Comparison of ENCODE assay signal across 21 mouse cellular contexts in genomic region chr4:123627683-123628082, GRCm38 (mm10). TPM values are rescaled to one million over a fixed set of nuclear protein-coding genes. Genes with fewer than 3 reads are reported as not detected.
DNase-seq lines count a peak whose midpoint lies in the region; ATAC-seq and TF ChIP-seq lines count a peak whose summit lies in the region.
"Had no signal": no experiment of that assay in that cellular context is flagged by ENCODE, and none has a peak within 500 bp of the region (broad histone marks: within the 10 kb centered on the region; RNA-seq: fewer than 3 reads in every experiment).

No protein-coding gene starts in this region.

- no peak overlapping the region for H3K27ac ChIP-seq in left cerebral cortex, adult 2 months
- H3K27ac ChIP-seq in midbrain, postnatal 0 days (ENCODE audit: low read depth, low read length), result no peak overlapping the region
- no peak overlapping the region for H3K27ac ChIP-seq in midbrain, embryonic 15.5 days
- H3K27ac ChIP-seq: forebrain, embryonic 12.5 days; hindbrain, embryonic 12.5 days; limb, embryonic 12.5 days; liver, embryonic 12.5 days; lung, embryonic 15.5 days; neural tube, embryonic 12.5 days had no signal

- H3K36me3 ChIP-seq in midbrain, postnatal 0 days (ENCODE audit: insufficient read depth, low read length), result 0 out of 2 replicates have a peak, but pooled peaks cover 2% of the 10 kb centered on the region
- no peaks in the 10 kb centered on the region for H3K36me3 ChIP-seq in midbrain, embryonic 15.5 days (replicated peaks)
- H3K36me3 ChIP-seq: heart, embryonic 12.5 days; hindbrain, embryonic 12.5 days; limb, embryonic 12.5 days; liver, embryonic 12.5 days; lung, embryonic 15.5 days; neural tube, embryonic 12.5 days had no signal

- intact Hi-C loops in left cerebral cortex, adult 2 months (cut with DNase I), result no loop called here
- intact Hi-C loops in gastrocnemius, postnatal 14 days (cut with DNase I; ENCODE audit: low total_unique reads), result no loop called here

- peak; percentile 70; the same call in 1 of the 2 replicates for ATAC-seq in frontal cortex, adult (ENCODE audit: low TSS enrichment)
- ATAC-seq in midbrain, postnatal 0 days (ENCODE audit: low FRiP score), result no peak
- no peak for ATAC-seq in midbrain, embryonic 15.5 days (replicated peaks)
- ATAC-seq: liver, embryonic 12.5 days had no signal

- DNase-seq in frontal cortex, postnatal 14 days (ENCODE audit: low spot score in 2 of 2), result no peak
- no peak for DNase-seq in left cerebral cortex, adult 2 months (ENCODE audit: extremely low spot score in 1 of 2, low spot score in 2 of 2)
- DNase-seq in left cerebral cortex, adult 18-20 months (ENCODE audit: low spot score in 2 of 2), result no peak
- no peak for DNase-seq in midbrain, postnatal 0 days (ENCODE audit: low spot score)
- no peak for DNase-seq in gastrocnemius, postnatal 14 days
- DNase-seq: adrenal gland, postnatal 25 days; cerebellum, adult 9-10 months; kidney, adult 18-20 months; retina, postnatal 1 day; right cerebral cortex, postnatal 25 days; spleen, adult 18-20 months had no signal

- H3K9ac ChIP-seq in midbrain, postnatal 0 days (replicated peaks; ENCODE audit: low read length, poor library complexity, severe bottlenecking), result no peak overlapping the region
- H3K9ac ChIP-seq in midbrain, embryonic 15.5 days, result no peak overlapping the region
- H3K9ac ChIP-seq: forebrain, embryonic 12.5 days; heart, embryonic 12.5 days; hindbrain, embryonic 12.5 days; limb, embryonic 12.5 days; liver, embryonic 12.5 days; lung, embryonic 15.5 days; neural tube, embryonic 12.5 days had no signal

- H3K4me1 ChIP-seq in midbrain, postnatal 0 days (ENCODE audit: insufficient read depth, low read length), result peaks cover 5% of the 10 kb centered on the region
- H3K4me1 ChIP-seq in midbrain, embryonic 15.5 days, result peaks cover 26% of the 10 kb centered on the region

- no peak overlapping the region for H3K4me3 ChIP-seq in left cerebral cortex, adult 2 months
- H3K4me3 ChIP-seq in midbrain, postnatal 0 days (ENCODE audit: low read depth, low read length), result no peak overlapping the region
- no peak overlapping the region for H3K4me3 ChIP-seq in midbrain, embryonic 15.5 days
- H3K4me3 ChIP-seq: forebrain, embryonic 12.5 days; heart, embryonic 12.5 days; hindbrain, embryonic 12.5 days; limb, embryonic 12.5 days; liver, embryonic 12.5 days; lung, embryonic 15.5 days; neural tube, embryonic 12.5 days had no signal

- WGBS in midbrain, postnatal 0 days, result 29% methylated on average over 5 of the region's 5 CpGs
- 45% methylated on average over 5 of the region's 5 CpGs for WGBS in midbrain, embryonic 15.5 days

- TF ChIP-seq CTCF in left cerebral cortex, adult 2 months (IDR thresholded peaks at IDR 0.05), result peak; percentile 40
- TF ChIP-seq CTCF in midbrain, postnatal 0 days (IDR thresholded peaks at IDR 0.05), result peak; percentile 39

- H3K4me2 ChIP-seq in midbrain, postnatal 0 days (ENCODE audit: low read depth, low read length, poor library complexity, severe bottlenecking), result no peak overlapping the region
- no peak overlapping the region for H3K4me2 ChIP-seq in midbrain, embryonic 15.5 days
- H3K4me2 ChIP-seq: forebrain, embryonic 12.5 days; heart, embryonic 12.5 days; hindbrain, embryonic 12.5 days; limb, embryonic 12.5 days; liver, embryonic 12.5 days; lung, embryonic 15.5 days; midbrain, embryonic 11.5 days; neural tube, embryonic 12.5 days had no signal

- no peaks in the 10 kb centered on the region for H3K27me3 ChIP-seq in midbrain, postnatal 0 days (ENCODE audit: insufficient read depth, low read length)
- H3K27me3 ChIP-seq in midbrain, embryonic 15.5 days (replicated peaks), result no peaks in the 10 kb centered on the region
- H3K27me3 ChIP-seq: forebrain, embryonic 12.5 days; heart, embryonic 12.5 days; hindbrain, embryonic 12.5 days; limb, embryonic 12.5 days; liver, embryonic 12.5 days; lung, embryonic 15.5 days; neural tube, embryonic 12.5 days had no signal

- no peaks in the 10 kb centered on the region for H3K9me3 ChIP-seq in midbrain, postnatal 0 days (ENCODE audit: low read length)
- no peaks in the 10 kb centered on the region for H3K9me3 ChIP-seq in midbrain, embryonic 15.5 days
- H3K9me3 ChIP-seq: forebrain, embryonic 12.5 days; heart, embryonic 12.5 days; hindbrain, embryonic 12.5 days; limb, embryonic 12.5 days; liver, embryonic 12.5 days; lung, embryonic 15.5 days; neural tube, embryonic 12.5 days had no signal

RNA-seq across cellular contexts. Expression of gene Macf1, which starts 56.5 kb away (rescaled TPM):
- total RNA-seq in left cerebral cortex, adult 2 months (2021), result 100 to 1,000 TPM; 242 to 255 TPM
- 100 to 1,000 TPM; 213 to 220 TPM for total RNA-seq in left cerebral cortex, adult 18-20 months (2021)
- total RNA-seq in midbrain, postnatal 0 days (2014; rRNA removed), result 338 and 390 TPM in 2 replicates
- polyA plus RNA-seq in midbrain, postnatal 0 days (2015; fragmentation: Nextera tagmentation; extraction: Ambion mirVana), result 59.7 and 73.3 TPM in 2 replicates
- polyA plus RNA-seq in midbrain, embryonic 15.5 days (2015; fragmentation: Nextera tagmentation; extraction: Ambion mirVana), result 76.4 and 82.6 TPM in 2 replicates
- 10 to 100 TPM; 76.5 to 88.0 TPM for total RNA-seq in gastrocnemius, postnatal 14 days (2021)
